Mouse (Mus musculus): Measurements from ENCODE around the gene Zfp978. TPM values are rescaled to one million over a fixed set of nuclear protein-coding genes. Genes with fewer than 3 reads are reported as not detected.
"Not testable (repeated sequence)": the region's sequence is repeated elsewhere in the genome, so short reads cannot be mapped to it uniquely, and the experiment has no call there.

The Zfp978 gene
- polyA plus RNA-seq, 1 experiment from 2014 or later = 0.26 TPM

DNA sequence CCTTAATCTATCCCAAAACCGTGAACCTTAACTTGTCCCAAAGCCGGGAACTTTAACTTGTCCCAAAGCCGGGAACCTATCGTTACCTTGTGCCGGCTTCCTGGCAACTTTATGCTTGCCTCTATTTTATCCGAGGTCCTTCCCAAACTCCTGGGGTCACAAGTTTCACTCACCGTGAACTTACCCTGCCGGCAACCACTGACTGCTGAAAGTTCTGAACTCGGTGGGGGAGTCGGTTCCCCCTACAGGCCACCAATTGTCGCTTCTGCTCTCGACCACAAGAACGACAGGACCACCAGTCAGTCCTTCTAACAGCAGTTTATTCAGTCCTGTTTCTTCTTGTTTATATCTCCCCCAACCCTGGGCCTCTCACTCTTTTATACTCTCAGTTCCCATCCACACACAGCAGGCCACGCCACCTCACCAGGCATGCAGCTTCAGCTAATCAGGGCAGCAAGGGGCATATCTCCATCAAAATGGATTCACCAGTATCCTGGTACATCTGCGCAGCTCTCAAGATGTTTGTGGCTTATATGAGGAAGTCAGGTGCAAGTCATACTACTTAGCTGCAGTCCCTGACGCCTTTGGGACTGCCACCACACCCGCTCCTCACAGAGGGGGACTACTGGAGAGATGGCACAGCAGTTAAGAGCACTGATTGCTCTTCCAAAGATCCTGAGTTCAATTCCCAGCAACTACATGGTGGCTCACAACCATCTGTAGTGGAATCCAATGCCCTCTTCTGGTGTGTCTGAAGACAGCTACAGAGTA, 40.8 kb downstream of the Zfp978 start:
- 82% methylated on average over 17 of the region's 17 CpGs for WGBS
- ATAC-seq (ENCODE audit: insufficient number of reproducible peaks, insufficient read depth, low FRiP score, low read depth) = 0 out of 2 replicates have a peak, but pooled peaks have one; percentile 21

DNA sequence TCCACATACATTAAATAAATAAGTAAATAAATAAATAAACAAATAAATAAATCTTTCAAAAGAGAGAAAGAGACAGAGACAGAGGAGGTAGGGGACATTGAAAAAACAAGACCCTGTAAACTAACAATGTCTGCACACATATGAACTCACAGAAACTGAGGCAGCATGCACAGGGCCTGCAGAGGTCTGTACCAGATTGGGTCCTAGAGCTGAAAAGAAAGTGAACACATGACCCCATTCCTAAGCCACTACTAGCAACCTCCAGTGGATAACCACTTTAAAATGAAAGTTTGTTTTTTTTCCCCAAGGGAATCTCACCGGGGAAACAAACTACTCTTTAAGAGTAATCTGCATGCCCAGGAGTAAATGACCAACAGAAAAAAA, 41.4 kb downstream of the Zfp978 start:
- not testable (repeated sequence) for H3K4me3 ChIP-seq (ENCODE audit: low read depth, low read length); H3K36me3 ChIP-seq (ENCODE audit: control insufficient read depth, insufficient read depth, low read length); H3K4me1 ChIP-seq (ENCODE audit: control insufficient read depth, insufficient read depth, low read length); ATAC-seq (ENCODE audit: insufficient number of reproducible peaks, insufficient read depth, low FRiP score, low read depth); H3K9ac ChIP-seq (replicated peaks; ENCODE audit: low read depth, low read length); H3K27ac ChIP-seq (ENCODE audit: low read length); H3K27me3 ChIP-seq (ENCODE audit: control insufficient read depth, insufficient read depth, low read length); H3K4me2 ChIP-seq (replicated peaks; ENCODE audit: low read depth, low read length)
- H3K9me3 ChIP-seq (ENCODE audit: control insufficient read depth, low read depth, low read length) = peaks cover 41% of the 10 kb centered on the region
- 17% methylated on average over 1 of the region's 1 CpGs for WGBS

More for the DNA sequence above, 40.8 kb downstream of the Zfp978 start:
- H3K9me3 ChIP-seq (ENCODE audit: control insufficient read depth, low read depth, low read length) = peaks cover 41% of the 10 kb centered on the region
- H3K9ac ChIP-seq (replicated peaks; ENCODE audit: low read depth, low read length); H3K27ac ChIP-seq (ENCODE audit: low read length); H3K36me3 ChIP-seq (ENCODE audit: control insufficient read depth, insufficient read depth, low read length); H3K4me1 ChIP-seq (ENCODE audit: control insufficient read depth, insufficient read depth, low read length); H3K4me2 ChIP-seq (replicated peaks; ENCODE audit: low read depth, low read length); H3K4me3 ChIP-seq (ENCODE audit: low read depth, low read length); H3K27me3 ChIP-seq (ENCODE audit: control insufficient read depth, insufficient read depth, low read length): not testable (repeated sequence)

DNA sequence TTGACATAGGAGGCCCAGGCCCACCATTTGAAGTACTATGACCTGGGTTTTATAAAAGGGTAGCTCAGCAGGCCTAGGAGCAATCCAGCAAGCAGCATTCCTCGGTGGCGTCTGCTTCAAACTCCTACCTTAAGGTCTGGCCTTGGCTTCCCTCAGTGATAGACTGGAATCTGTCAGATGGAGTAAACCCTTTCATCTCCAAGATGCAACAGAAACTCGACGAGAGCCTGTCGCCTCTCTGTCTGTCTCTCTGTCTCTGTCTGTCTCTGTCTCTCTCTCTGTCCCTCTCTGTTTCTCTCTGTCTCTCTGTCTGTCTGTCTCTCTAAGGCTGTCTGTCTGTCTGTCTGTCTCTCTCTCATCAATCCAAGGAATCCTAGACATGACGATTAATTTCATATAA, 42.4 kb downstream of the Zfp978 start:
- H3K4me2 ChIP-seq (replicated peaks; ENCODE audit: low read depth, low read length); H3K27ac ChIP-seq (ENCODE audit: low read length); H3K9ac ChIP-seq (replicated peaks; ENCODE audit: low read depth, low read length); H3K36me3 ChIP-seq (ENCODE audit: control insufficient read depth, insufficient read depth, low read length); H3K4me3 ChIP-seq (ENCODE audit: low read depth, low read length); H3K27me3 ChIP-seq (ENCODE audit: control insufficient read depth, insufficient read depth, low read length); H3K4me1 ChIP-seq (ENCODE audit: control insufficient read depth, insufficient read depth, low read length); ATAC-seq (ENCODE audit: insufficient number of reproducible peaks, insufficient read depth, low FRiP score, low read depth): not testable (repeated sequence)
- H3K9me3 ChIP-seq (ENCODE audit: control insufficient read depth, low read depth, low read length) = peaks cover 38% of the 10 kb centered on the region
- 89% methylated on average over 6 of the region's 6 CpGs for WGBS

DNA sequence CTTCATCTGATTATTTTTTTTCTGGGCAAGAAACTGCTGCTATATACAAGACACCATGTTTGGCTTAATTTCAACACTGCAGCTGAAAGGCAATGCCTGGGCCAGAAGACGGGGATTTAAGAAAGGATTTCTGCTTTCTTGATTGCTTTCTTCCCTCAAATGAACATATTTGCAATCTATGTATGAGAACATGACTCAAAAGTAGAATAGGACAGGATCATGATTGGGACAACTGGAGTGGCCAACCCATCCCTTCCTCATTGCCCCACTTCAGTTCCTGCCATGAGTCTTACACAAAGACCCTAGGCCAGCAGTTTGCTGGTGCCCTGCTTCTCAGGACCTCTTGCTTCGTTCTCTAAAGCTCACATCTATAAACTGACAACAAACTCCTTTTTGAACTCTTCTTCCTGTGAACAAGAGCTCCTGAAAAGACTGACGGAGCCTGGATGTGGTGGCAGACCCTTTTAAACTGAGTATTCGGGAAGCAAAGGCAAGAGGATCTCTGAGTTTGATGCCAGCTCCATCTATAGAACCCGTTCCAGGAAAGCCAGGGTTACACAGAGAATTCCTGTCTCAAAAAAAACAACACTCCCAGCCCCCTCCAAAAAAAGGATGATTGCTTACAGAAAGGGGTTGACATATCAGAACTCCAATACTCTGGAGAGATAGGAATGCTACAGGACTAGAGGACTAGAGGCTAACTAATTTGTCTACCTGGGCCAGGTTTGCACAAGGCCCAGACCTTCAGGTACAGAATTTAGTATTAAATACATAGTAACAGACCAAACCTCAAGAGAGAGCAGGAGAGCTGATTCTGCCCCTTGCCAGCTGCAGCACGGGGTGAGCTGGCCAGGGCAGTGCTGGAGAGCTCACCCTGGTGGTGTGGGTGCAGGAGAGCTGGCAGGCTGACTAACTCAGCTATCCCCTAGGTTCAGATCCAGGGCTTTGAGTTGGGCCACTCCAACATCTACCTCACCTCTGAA, 43.1 kb downstream of the Zfp978 start:
- 77% methylated on average over 5 of the region's 6 CpGs for WGBS
- H3K36me3 ChIP-seq (ENCODE audit: control insufficient read depth, insufficient read depth, low read length); H3K4me3 ChIP-seq (ENCODE audit: low read depth, low read length); H3K27ac ChIP-seq (ENCODE audit: low read length); H3K27me3 ChIP-seq (ENCODE audit: control insufficient read depth, insufficient read depth, low read length); H3K4me2 ChIP-seq (replicated peaks; ENCODE audit: low read depth, low read length); H3K4me1 ChIP-seq (ENCODE audit: control insufficient read depth, insufficient read depth, low read length); H3K9ac ChIP-seq (replicated peaks; ENCODE audit: low read depth, low read length): not testable (repeated sequence)
- peaks cover 37% of the 10 kb centered on the region for H3K9me3 ChIP-seq (ENCODE audit: control insufficient read depth, low read depth, low read length)
- ATAC-seq (ENCODE audit: insufficient number of reproducible peaks, insufficient read depth, low FRiP score, low read depth) = peak; percentile 7; the same call in 1 of the 2 replicates

GRCm38 (mm10) chr4:147406735-147407462, 45.8 kb downstream of the Zfp978 start:
- H3K9ac ChIP-seq (replicated peaks; ENCODE audit: low read depth, low read length) = peak overlapping the region; percentile 57
- ATAC-seq (ENCODE audit: insufficient number of reproducible peaks, insufficient read depth, low FRiP score, low read depth) = peak; percentile 90
- H3K4me2 ChIP-seq (replicated peaks; ENCODE audit: low read depth, low read length) = peak overlapping the region; percentile 60
- H3K36me3 ChIP-seq (ENCODE audit: control insufficient read depth, insufficient read depth, low read length) = no peaks in the 10 kb centered on the region
- peaks cover 43% of the 10 kb centered on the region for H3K9me3 ChIP-seq (ENCODE audit: control insufficient read depth, low read depth, low read length)
- H3K4me3 ChIP-seq (ENCODE audit: low read depth, low read length) = peak overlapping the region; percentile 42
- no peaks in the 10 kb centered on the region for H3K4me1 ChIP-seq (ENCODE audit: control insufficient read depth, insufficient read depth, low read length)
- 3% methylated on average over 35 of the region's 75 CpGs for WGBS
- H3K27me3 ChIP-seq (ENCODE audit: control insufficient read depth, insufficient read depth, low read length) = no peaks in the 10 kb centered on the region
- no peak overlapping the region for H3K27ac ChIP-seq (ENCODE audit: low read length)

DNA sequence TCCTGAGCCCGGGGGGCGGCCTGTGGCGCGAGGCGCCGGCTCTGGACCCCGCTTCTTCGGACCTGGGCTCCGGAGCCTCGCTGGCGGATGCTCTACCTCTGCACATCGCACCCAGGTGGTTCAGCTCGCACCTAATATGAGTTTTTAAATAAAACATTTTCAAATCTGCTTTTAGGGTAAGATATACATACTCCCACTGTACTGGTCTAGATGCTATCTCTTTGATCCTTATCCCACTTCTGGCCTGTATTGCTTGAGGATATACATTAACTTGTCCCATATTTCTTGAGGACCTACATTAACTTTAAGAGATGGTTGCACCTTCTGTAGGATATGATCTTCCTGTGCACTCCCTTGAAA, 46.3 kb downstream of the Zfp978 start:
- no peaks in the 10 kb centered on the region for H3K36me3 ChIP-seq (ENCODE audit: control insufficient read depth, insufficient read depth, low read length)
- no peaks in the 10 kb centered on the region for H3K4me1 ChIP-seq (ENCODE audit: control insufficient read depth, insufficient read depth, low read length)
- H3K4me2 ChIP-seq (replicated peaks; ENCODE audit: low read depth, low read length) = peak overlapping the region; percentile 60
- ATAC-seq (ENCODE audit: insufficient number of reproducible peaks, insufficient read depth, low FRiP score, low read depth) = no peak
- H3K4me3 ChIP-seq (ENCODE audit: low read depth, low read length) = peak overlapping the region; percentile 42
- H3K27me3 ChIP-seq (ENCODE audit: control insufficient read depth, insufficient read depth, low read length) = no peaks in the 10 kb centered on the region
- H3K9me3 ChIP-seq (ENCODE audit: control insufficient read depth, low read depth, low read length) = peaks cover 38% of the 10 kb centered on the region
- H3K9ac ChIP-seq (replicated peaks; ENCODE audit: low read depth, low read length) = peak overlapping the region; percentile 57
- 2% methylated on average over 13 of the region's 13 CpGs for WGBS
- H3K27ac ChIP-seq (ENCODE audit: low read length) = no peak overlapping the region

GRCm38 (mm10) chr4:147416365-147416764, 55.3 kb downstream of the Zfp978 start:
- H3K27ac ChIP-seq (ENCODE audit: low read length); H3K4me2 ChIP-seq (replicated peaks; ENCODE audit: low read depth, low read length): not testable (repeated sequence)
- WGBS = 71% methylated on average over 1 of the region's 1 CpGs

DNA sequence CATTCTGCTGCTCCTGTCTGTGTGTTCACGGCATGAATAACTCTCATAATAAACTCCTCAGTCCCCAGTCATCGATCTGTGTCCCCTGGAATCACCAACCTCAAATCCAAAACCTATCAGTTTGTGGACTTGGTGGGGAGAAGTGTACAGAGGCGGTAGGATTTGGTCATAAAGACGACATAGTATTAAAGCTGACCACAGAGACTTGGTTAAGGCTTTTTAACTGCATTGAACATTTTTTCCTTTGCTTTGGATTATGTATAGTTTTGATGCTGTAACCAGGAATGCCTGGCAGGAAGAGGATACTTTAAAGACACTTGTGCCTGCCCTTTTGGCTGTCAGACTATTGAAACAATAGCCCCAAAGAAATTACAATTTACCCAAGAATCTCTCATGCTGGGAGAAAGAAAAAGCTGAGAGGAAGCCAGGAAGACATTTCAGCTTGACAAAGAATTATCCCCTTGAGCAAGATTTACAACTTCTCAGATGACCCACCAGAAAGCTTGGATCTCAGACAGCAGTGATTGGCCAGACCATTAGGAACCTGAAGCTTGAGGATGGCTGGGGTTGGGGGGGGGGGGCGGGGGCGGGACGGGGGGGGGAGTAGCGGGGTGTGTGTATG, 56.2 kb downstream of the Zfp978 start:
- H3K27me3 ChIP-seq (ENCODE audit: control insufficient read depth, insufficient read depth, low read length) = no peaks in the 10 kb centered on the region
- 61% methylated on average over 8 of the region's 8 CpGs for WGBS
- H3K27ac ChIP-seq (ENCODE audit: low read length) = no peak overlapping the region
- H3K4me1 ChIP-seq (ENCODE audit: control insufficient read depth, insufficient read depth, low read length) = no peaks in the 10 kb centered on the region
- H3K36me3 ChIP-seq (ENCODE audit: control insufficient read depth, insufficient read depth, low read length) = no peaks in the 10 kb centered on the region
- H3K9me3 ChIP-seq (ENCODE audit: control insufficient read depth, low read depth, low read length) = peaks cover 33% of the 10 kb centered on the region
- no peak overlapping the region for H3K9ac ChIP-seq (replicated peaks; ENCODE audit: low read depth, low read length)
- no peak overlapping the region for H3K4me3 ChIP-seq (ENCODE audit: low read depth, low read length)
- no peak for ATAC-seq (ENCODE audit: insufficient number of reproducible peaks, insufficient read depth, low FRiP score, low read depth)
- H3K4me2 ChIP-seq (replicated peaks; ENCODE audit: low read depth, low read length) = no peak overlapping the region

More at GRCm38 (mm10) chr4:147416365-147416764, 55.3 kb downstream of the Zfp978 start:
- H3K4me1 ChIP-seq (ENCODE audit: control insufficient read depth, insufficient read depth, low read length); H3K27me3 ChIP-seq (ENCODE audit: control insufficient read depth, insufficient read depth, low read length); H3K9ac ChIP-seq (replicated peaks; ENCODE audit: low read depth, low read length); ATAC-seq (ENCODE audit: insufficient number of reproducible peaks, insufficient read depth, low FRiP score, low read depth); H3K36me3 ChIP-seq (ENCODE audit: control insufficient read depth, insufficient read depth, low read length); H3K4me3 ChIP-seq (ENCODE audit: low read depth, low read length): not testable (repeated sequence)
- peaks cover 25% of the 10 kb centered on the region; the same call in 1 of the 2 replicates for H3K9me3 ChIP-seq (ENCODE audit: control insufficient read depth, low read depth, low read length)

Data from stomach, embryonic 14.5 days (tissue).